Mouse (Mus musculus) neural tube, embryonic 12.5 days (tissue): ENCODE data around the gene Amot. TPM values are rescaled to one million over a fixed set of nuclear protein-coding genes. Genes with fewer than 3 reads are reported as not detected.

Experiments
- ATAC-seq: fragments of 200-750 bp; cut with Nextera tagmentation; 2 replicates; pipeline ENCODE4 v1.8.0; 2017; ENCODE audit warnings: low read depth, mild to moderate bottlenecking, moderate TSS enrichment, moderate library complexity; ENCODE audit not compliant: low FRiP score
- H3K27ac ChIP-seq: fragments of 300-500 bp; sonication (generic); 2 replicates; pipeline ENCODE4 v1.5.1; 2016
- H3K27me3 ChIP-seq: fragments of 300-500 bp; sonication (generic); replicated peaks from 2 replicates; pipeline ENCODE4 v1.6.1; 2016; ENCODE audit warnings: mild to moderate bottlenecking
- H3K36me3 ChIP-seq: fragments of 300-500 bp; sonication (generic); 2 replicates; pipeline ENCODE4 v1.6.1; 2016; ENCODE audit warnings: mild to moderate bottlenecking
- H3K4me1 ChIP-seq: fragments of 300-500 bp; sonication (generic); 2 replicates; pipeline ENCODE4 v1.6.1; 2016
- H3K4me2 ChIP-seq: fragments of 300-500 bp; sonication (generic); replicated peaks from 2 replicates; pipeline ENCODE4 v1.6.1; 2016; ENCODE audit warnings: mild to moderate bottlenecking
- H3K4me3 ChIP-seq: fragments of 300-500 bp; sonication (generic); 2 replicates; pipeline ENCODE4 v1.5.1; 2016
- H3K9ac ChIP-seq: fragments of 300-500 bp; sonication (generic); 2 replicates; pipeline ENCODE4 v1.6.1; 2016; ENCODE audit warnings: mild to moderate bottlenecking
- H3K9me3 ChIP-seq: fragments of 300-500 bp; sonication (generic); 2 replicates; pipeline ENCODE4 v1.6.1; 2016; ENCODE audit warnings: mild to moderate bottlenecking
- WGBS: fragments of 180-500 bp; shearing (Covaris S2); methylation state at CpG from one replicate; pipeline ENCODE4 v1.1.7; 2016; 5-methylcytosine and 5-hydroxymethylcytosine counted together
- polyA plus RNA-seq: library from polyadenylated mRNA; unstranded; fragments of >200 nt; fragmentation: Nextera tagmentation; extraction: Ambion mirVana; gene quantifications from 2 replicates; pipeline ENCODE4 v1.2.1, GENCODE M21; 2016

Gene Amot
- polyA plus RNA-seq, 1 experiment from 2014 or later: 16.7 TPM

DNA sequence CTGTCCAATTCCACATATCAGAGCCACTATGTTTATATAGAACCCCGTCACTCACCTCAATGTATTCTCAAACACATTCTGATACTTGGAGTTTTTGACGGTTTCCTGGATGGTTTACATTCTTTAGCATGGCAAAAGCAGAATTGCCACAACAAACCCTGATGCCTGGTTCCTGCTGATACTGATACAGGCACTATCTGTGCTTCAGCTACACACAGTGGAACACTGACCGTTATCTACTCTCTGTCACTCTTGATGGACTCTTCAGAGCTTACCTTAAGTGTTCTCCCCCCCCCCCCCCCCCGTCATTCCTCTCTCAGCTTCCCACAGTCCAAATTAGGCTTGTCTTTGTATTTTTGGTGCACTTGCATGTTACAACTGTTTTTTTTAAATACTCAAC, 98.9 kb downstream of the Amot start:
- H3K27ac ChIP-seq: no peak overlapping the region
- H3K9me3 ChIP-seq: no peaks in the 10 kb centered on the region
- no peak for ATAC-seq
- H3K36me3 ChIP-seq: no peaks in the 10 kb centered on the region
- H3K4me1 ChIP-seq: no peaks in the 10 kb centered on the region
- no peaks in the 10 kb centered on the region; the same call in 1 of the 2 replicates for H3K27me3 ChIP-seq
- 62% methylated on average over 4 of the region's 4 CpGs for WGBS
- no peak overlapping the region for H3K4me2 ChIP-seq
- no peak overlapping the region for H3K9ac ChIP-seq
- no peak overlapping the region for H3K4me3 ChIP-seq

DNA sequence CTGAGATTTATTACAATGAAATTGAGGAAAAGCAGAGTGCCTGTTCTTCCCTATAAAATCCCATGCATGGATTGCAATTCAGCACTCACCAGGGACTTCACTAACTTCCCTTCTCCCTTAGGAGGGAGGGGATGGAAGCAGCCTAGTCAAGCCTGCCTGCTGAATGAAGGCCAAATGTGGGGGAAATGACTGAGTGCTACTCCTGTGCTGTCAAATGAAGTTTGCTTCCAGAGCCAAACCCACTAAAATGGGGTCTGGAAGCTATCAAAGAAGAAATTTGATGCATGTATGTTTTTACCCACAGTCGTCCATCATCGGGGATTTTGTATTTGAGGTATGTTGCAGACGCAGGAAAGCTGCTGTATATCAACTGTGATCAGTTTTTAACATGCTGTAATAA, 103.1 kb downstream of the Amot start:
- H3K9me3 ChIP-seq: no peaks in the 10 kb centered on the region
- 84% methylated on average over 3 of the region's 3 CpGs for WGBS

DNA sequence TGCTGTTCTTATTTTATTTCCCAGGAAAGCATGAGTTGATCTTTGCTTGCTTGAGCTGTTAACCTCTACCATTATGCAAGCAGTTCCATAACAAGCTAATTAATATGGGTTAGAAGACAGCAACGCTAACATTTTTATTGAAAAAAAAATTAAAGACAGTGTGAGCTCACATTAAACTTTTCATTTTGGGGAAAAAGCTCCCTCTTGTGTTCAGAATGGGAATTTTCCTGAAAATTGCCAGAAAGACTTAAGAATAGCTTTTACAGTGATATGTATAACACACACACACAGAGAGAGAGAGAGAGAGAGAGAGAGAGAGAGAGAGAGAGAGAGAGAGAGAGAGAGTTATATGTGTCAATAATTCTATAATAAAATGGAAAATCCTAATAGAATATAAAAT, 105.7 kb downstream of the Amot start:
- H3K9me3 ChIP-seq: no peaks in the 10 kb centered on the region
- WGBS: 16% methylated on average over 1 of the region's 1 CpGs
- H3K4me2 ChIP-seq: no peak overlapping the region
- no peak overlapping the region for H3K9ac ChIP-seq
- H3K27ac ChIP-seq: no peak overlapping the region
- H3K4me3 ChIP-seq: no peak overlapping the region
- H3K36me3 ChIP-seq: no peaks in the 10 kb centered on the region
- H3K27me3 ChIP-seq: no peaks in the 10 kb centered on the region; the same call in 1 of the 2 replicates
- ATAC-seq: no peak
- H3K4me1 ChIP-seq: no peaks in the 10 kb centered on the region

More for the DNA sequence above, 103.1 kb downstream of the Amot start:
- no peak overlapping the region for H3K4me2 ChIP-seq
- H3K4me3 ChIP-seq: no peak overlapping the region
- no peak overlapping the region for H3K9ac ChIP-seq
- H3K27me3 ChIP-seq: no peaks in the 10 kb centered on the region; the same call in 1 of the 2 replicates
- H3K27ac ChIP-seq: no peak overlapping the region
- no peaks in the 10 kb centered on the region for H3K36me3 ChIP-seq
- H3K4me1 ChIP-seq: no peaks in the 10 kb centered on the region
- ATAC-seq: no peak

Other genes with a start within 250 kb of the Amot start
- gene Lhfpl1, start 156.1 kb downstream of the Amot start, polyA plus RNA-seq: 1.5 and 1.7 TPM in 2 replicates